Mouse (Mus musculus) embryo, embryonic 10.5 days (tissue): ENCODE measurements at regions not wholly inside any gene's neighbourhood (a gene's known extent, or its start where the extent isn't known, plus 50 kb on each side); places are given as distances from the start of the nearest gene placed in this dataset.

Experiments used
- DNase-seq: peaks from one replicate; pipeline ENCODE4 v3.0.0-alpha.2; 2015; ENCODE audit warnings: low spot score

DNA sequence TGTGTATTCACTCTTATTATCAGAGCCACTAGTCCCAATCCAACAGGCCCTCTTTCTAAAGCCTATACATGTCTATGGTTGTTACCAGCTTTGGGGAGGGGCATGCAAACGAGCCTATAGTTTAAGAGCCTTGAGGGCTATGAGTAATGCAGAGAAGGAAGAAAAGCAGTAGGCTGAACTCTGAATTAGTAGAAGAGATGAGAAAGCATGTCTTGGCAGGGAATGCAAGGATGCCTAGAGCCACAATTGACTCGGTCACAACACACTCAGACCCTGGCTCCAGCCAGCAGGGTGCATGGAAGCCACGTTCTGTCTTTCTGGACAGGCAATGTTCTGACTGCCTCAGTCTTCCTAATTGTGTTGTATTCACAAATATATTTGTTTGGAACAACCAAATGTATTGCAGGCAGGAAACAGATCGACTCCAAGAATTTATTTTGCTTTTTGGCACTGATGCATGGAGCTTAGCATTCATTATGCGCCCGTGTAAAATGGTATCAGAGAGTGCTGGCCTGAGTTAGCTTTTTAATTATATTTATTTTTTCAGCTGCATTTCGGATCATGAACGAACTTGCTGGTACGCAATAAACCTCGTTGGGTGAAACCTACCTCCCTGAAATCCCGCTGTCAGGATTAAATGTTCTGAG lies 110.2 kb downstream of the Rybp start:
- no peak for DNase-seq

DNA sequence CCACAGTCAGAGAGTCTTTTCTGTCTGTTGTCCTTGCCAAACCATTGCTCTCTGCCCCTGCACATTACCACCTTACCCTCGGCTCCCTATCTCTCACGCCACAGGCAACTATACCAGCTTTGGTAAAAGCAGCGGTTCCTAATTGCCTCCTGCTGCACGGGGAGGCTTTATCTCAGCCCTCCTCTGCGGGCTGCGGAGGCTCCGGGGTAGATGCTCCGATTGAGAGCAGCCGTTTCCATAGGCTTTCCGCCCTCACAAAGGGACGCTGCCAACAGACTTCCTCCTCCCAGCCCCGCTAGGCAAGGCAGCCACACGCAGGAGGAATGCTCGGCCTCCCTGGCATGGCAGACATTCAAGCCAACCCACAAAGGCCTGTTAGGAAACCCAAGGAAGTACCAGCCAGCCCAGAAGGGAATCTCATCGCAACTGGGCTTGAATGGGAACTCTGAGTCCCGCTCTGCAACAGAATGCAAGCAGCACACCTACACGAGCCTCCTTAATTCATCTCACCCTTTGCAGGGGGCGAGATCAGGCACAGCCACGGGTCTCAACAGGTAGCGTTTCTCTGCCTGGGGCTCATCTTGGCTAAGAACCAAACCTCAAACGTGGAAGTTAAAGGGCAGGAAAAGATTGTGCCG lies 116.5 kb downstream of the Rybp start:
- DNase-seq, result peak; percentile 46

DNA sequence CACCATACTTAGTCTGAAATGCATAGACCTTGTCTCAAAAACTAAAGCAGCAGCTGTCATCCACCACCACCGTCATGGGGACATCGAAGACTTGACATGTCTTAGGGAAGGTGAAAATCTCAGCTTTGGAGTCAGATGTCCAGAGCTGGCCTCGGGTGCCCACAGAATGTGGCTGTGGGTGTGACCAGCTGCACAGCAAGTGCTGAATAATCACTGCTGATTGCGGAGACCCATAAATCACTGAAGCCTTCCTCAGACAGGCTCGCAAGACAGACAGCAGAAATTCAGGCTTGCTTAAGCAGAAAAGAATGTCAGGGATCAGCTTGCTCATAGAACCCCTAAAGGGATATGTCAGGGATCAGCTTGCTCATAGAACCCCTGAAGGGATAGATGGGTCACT lies 120.0 kb downstream of the Rybp start:
- DNase-seq, result no peak

DNA sequence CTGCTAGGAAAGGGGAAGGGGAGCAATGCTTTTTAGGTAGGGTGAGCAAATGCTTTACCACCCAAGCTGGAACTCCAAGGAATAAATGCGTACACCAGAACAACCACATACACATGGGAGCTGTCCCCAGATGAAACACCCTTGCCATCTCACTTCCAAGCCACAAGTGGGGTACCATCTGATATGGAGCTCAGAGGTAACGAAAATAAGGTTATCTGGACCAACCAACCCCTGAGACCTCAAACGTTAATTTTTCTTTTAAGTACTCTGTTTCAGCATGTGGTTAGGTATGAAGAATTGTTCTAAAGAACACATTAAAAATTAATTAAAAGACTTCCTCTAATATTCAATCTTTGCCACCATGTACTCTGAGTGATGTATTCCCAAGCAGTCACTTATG lies 121.5 kb downstream of the Rybp start:
- DNase-seq, result no peak

DNA sequence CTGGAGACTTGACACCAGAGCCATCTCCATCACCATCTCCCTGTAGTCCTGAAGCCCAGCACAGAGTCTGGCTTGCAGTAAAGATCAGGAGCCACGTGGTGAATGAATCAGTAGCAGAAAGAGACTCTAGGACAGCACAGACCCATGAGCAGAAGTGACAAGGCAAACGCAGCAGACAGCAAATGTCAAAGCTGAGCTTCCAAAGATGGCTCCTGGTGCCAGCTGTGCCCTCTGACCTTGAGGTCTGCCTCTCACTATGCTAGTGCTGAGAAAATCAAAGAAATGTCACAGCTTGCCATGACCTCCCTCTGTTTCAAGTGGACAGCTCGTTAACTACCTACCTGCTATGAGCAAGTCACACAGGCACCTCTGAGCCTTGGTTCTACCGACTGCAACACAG lies 123.1 kb downstream of the Rybp start:
- peak; percentile 55 for DNase-seq

DNA sequence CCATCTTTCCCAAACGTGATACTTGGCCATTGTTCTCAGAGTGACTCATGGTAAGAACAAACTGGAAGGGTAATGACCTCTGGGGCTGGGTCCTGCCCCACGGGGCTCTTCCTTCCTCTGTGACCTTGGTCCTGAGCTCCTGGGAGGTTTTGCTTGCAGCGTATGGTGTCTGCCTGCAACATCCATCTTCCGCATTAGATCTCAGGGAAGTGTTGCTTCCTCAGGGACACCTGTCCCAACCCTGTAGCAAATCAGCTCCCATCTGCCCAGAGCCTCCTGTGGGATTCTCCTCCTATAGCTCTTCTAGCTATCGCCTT lies 123.5 kb downstream of the Rybp start:
- no peak for DNase-seq

- DNase-seq, result peak; percentile 88
Measured at GRCm38 (mm10) chr6:100162961-100163813, 124.1 kb downstream of the Rybp start.

GRCm38 (mm10) chr6:100160670-100161069 lies 126.6 kb downstream of the Rybp start:
- DNase-seq, result no peak

GRCm38 (mm10) chr6:100159817-100160216 lies 127.5 kb downstream of the Rybp start:
- no peak for DNase-seq

GRCm38 (mm10) chr6:100159246-100159645 lies 128.0 kb downstream of the Rybp start:
- DNase-seq, result peak; percentile 40

DNA sequence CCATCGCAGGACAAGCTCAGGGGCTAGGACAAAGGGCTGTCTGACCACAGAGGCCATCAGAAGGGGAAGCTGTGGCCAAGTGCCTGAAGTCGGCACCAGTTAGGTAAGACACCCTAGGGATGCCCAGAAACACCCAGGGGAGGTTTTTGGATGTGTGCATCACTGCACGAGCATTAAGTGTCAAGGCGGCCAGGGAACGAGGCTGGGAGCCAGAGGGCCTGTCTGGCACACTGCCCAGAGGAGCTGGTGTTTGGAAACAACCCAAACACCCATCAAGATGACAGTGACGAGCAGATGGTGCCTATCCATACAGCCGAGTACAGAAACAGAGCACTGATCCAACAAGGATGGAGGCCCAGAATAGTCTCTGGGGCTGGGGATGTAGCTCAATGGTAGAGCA lies 130.0 kb downstream of the Rybp start:
- no peak for DNase-seq

DNA sequence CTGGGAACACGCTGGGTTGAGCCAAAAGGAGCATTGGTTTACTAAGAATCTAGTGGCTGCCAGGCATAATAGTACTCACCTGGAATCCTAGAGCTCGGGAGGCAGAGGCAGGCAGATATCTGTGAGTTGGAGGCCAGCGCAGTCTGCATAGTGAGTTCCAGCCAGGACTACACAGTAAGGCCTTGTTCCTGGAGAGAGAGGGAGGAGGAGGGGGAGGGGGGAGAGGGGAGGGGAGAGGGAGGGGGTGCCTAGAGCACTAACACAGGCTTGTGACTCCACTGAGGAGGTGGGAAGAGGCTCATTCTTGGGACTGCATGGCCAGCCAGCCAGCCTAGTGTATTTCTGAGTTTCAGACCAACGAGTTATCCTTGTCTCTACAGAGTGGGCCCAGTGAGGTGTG lies 131.1 kb downstream of the Rybp start:
- no peak for DNase-seq

DNA sequence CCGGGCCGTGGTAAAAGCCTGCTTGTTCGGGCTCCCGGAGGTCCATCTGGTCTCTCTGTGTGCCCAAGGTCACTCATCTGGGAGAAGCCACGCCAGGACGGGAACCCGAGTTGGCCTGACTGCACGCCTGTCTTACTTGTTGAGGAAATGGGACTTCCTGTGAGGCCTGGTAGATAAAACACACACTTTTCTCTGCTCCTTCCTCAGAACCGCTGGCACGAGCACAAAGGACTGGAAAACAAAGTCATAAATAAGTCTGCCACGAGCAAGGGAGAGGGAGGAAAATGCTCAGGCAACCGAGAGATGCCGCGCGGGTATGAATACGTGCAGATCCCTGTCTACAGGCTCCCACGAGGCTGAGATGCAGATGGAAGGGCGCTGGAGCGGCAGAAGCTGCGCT lies 131.6 kb downstream of the Rybp start:
- DNase-seq, result peak; percentile 36

DNA sequence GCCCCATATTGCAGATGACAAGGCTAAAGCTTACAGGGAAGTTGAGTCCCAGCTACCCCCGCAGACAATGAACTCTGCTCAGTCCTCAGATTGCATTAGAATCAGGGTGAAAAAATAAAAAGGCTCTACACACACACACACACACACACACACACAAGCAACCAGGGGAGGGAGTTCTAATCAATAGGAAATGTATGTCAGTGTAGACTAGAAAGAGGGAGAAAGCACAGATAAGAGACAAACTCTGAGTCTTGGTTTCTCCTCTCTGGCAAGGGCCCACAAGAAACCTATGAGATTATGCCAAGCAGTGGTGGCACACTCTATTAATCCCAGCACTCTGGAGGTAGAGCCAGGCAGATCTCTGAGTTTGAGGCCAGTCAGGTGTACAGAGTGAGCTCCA lies 135.8 kb downstream of the Rybp start:
- DNase-seq, result no peak

GRCm38 (mm10) chr6:100150703-100151208 lies 136.5 kb downstream of the Rybp start:
- no peak for DNase-seq

DNA sequence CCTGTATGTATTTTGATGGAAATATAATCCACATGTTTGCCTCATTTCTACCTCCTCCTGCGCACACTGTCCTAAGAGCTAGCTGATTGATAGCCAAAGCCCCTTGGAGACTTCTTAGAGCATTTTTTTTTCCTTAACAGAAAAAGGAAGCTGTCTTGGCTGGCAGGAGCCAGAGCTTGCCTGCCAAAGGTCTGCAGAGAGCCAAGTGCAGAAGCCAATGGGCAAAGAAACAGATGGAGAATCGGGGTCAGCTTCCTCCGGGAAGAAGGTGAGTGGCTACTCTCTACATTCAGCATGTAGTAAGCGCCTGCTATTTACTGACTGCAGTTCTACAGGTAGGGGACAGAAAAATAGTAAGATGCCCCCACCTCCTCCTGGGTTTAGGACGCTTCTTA lies 137.8 kb downstream of the Rybp start:
- DNase-seq, result no peak

- no peak for DNase-seq
Measured at GRCm38 (mm10) chr6:100148751-100149457, 138.4 kb downstream of the Rybp start.

DNA sequence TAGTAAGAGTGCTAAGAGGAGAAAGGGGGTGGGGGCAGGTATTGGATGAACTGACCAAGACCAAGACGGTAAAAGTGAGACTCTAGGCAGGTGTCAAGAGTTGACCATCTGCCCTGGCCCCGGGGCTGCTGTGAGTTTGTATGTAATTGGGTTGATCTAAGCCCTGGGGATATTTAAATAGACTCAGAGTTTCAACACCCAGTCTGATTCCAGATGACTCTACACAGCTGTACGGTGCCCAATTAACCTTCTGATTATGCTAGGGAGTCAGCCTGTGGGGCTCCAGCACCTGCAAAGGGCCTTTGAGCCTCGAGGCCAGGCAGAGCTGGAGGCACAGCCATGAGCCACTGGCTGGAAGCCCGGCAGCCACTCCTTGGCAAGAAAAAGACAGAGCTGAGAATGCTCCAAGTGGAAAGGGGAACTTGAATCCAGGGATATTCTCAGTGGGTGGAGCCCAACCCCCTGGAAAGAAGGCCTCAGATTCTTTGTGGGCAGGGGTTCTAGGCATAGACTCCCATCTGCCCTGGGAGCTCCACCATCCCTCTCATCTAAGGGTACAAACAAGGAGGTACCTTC lies 140.8 kb downstream of the Rybp start:
- no peak for DNase-seq

- DNase-seq, result no peak
Measured at GRCm38 (mm10) chr6:100145869-100146268, 141.4 kb downstream of the Rybp start.

DNA sequence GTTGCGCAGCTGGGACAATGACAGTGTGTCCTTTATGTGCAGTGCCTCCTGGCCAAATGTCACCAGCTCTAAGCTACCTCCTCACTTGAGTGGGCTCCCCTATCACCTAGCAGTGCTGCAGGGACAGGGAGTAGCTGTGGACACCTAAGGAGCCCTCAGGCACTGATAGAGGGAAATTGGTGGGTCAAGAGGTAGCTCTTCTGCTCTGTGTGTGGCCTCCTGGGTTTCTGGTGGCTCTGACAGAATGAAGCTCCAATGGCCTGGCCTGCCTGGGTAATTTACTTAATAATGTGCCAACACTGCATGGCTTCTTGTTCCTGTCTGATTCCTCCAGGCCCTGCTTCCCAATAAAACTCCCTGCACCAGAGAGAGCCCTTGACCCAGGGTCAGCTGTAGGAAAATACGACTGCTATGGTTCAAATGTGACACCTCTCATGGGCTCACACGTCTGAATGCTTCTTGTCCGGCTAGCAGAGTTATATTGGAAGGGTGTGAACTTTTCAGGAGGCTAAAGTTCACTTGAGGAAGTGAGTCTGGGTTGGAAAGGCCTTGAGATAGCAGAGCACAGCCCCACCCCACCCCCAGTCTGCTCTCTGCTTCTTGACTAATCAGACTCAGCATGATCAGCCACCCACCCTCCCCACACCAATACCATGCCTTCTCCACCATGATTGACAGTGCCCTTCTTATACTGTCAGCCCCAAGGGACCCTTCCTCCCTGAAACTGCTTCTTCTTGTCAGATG lies 142.6 kb downstream of the Rybp start:
- DNase-seq, result no peak

- DNase-seq, result peak; percentile 64
Measured at GRCm38 (mm10) chr6:100143586-100144301, 143.5 kb downstream of the Rybp start.
